Mouse (Mus musculus): ENCODE measurements around the gene Myo1e. TPM values are rescaled to one million over a fixed set of nuclear protein-coding genes. Genes with fewer than 3 reads are reported as not detected.

The Myo1e gene
- total and polyA plus RNA-seq, 3 experiments, result 82.3 to 186 (median 98.7) TPM

DNA sequence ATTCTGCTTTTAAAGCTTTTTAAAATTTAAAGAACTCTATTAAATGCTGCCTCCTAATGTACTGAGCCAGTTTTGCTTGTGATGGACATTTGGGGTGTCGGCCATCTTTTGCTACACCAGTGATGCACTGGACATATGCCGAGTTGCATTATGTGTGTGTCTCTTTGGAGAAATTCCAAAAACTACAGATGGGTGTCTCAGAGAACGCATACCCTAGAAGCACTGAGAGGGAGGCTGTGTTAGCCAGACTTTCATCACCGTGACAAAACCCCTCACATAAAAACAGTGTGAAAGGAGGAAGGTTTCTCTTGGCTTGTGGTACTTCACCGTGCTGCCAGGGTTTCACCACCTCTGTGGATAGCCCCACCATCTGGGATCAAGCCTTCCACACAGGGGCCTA is 14.8 kb upstream of the Myo1e start:
- no peaks in the 10 kb centered on the region for H3K79me2 ChIP-seq (replicated peaks; ENCODE audit: control insufficient read depth, extremely low read depth, insufficient read depth, poor library complexity, severe bottlenecking)
- H3K4me2 ChIP-seq (ENCODE audit: insufficient read depth, low read depth, poor library complexity, severe bottlenecking), result no peak overlapping the region
- no peak for DNase-seq (ENCODE audit: extremely low read depth)
- in situ Hi-C loops (cut with MboI; ENCODE audit: low pct_ligation_motif_present, low pct_unique_long_range_greater_than_20kb, low sequenced_read_pairs), result loop anchor here (25.0 kb wide), 1 partner anchor 320 kb away; the partner anchor contains the start of gene Rnf111
- no peaks in the 10 kb centered on the region for H3K9me3 ChIP-seq (replicated peaks; ENCODE audit: low read length)
- peaks cover 0 to 28% of the 10 kb centered on the region in 2 experiments for H3K36me3 ChIP-seq (replicated peaks in 1 of 2; ENCODE audit: control insufficient read depth in 1 of 2, insufficient read depth in 1 of 2, low read length in 1 of 2)
- dilution Hi-C loops (cut with MboI; ENCODE audit: extremely low pct_ligation_motif_present, extremely low pct_unique_long_range_greater_than_20kb, low sequenced_read_pairs), result no loop called here
- no peak overlapping the region for H3K4me3 ChIP-seq (replicated peaks in 1 of 3; ENCODE audit: low read depth in 2 of 3, low read length in 2 of 3, poor library complexity in 1 of 3)
- H3K4me1 ChIP-seq (ENCODE audit: control insufficient read depth in 1 of 2, insufficient read depth in 2 of 2), result peaks cover 3 to 15% of the 10 kb centered on the region in 2 experiments; a peak in 3 of 4 replicates
- H3K9ac ChIP-seq (ENCODE audit: insufficient read depth, low read depth), result no peak overlapping the region
- H3K27ac ChIP-seq (ENCODE audit: insufficient read depth, low read depth), result no peak overlapping the region
- no peaks in the 10 kb centered on the region for H3K27me3 ChIP-seq (replicated peaks)
- TF ChIP-seq RAD21 (IDR thresholded peaks at IDR 0.05; ENCODE audit: low read depth, low read length), result no peak
- no peak for TF ChIP-seq MYC (IDR thresholded peaks at IDR 0.05; ENCODE audit: low read depth, low read length)
- no peak for TF ChIP-seq JUND (conservative IDR thresholded peaks at IDR 0.05; ENCODE audit: low read depth, low read length)
- no peak for TF ChIP-seq KAT2A (IDR thresholded peaks at IDR 0.05; ENCODE audit: insufficient replicate concordance, low read length)
- TF ChIP-seq GABPA (IDR thresholded peaks at IDR 0.05; ENCODE audit: insufficient replicate concordance, low read depth, low read length), result no peak
- TF ChIP-seq TCF12 (IDR thresholded peaks at IDR 0.05; ENCODE audit: low read depth, low read length), result no peak
- TF ChIP-seq CTCF (conservative IDR thresholded peaks at IDR 0.05 in 1 of 2, IDR thresholded peaks at IDR 0.05 in 1 of 2; ENCODE audit: low read depth in 2 of 2, low read length in 2 of 2), result no peak
- TF ChIP-seq NELFE (IDR thresholded peaks at IDR 0.05; ENCODE audit: low read depth, low read length), result no peak
- TF ChIP-seq JUN (IDR thresholded peaks at IDR 0.05; ENCODE audit: insufficient read depth, low read depth, low read length), result no peak
- no peak for TF ChIP-seq HCFC1 (IDR thresholded peaks at IDR 0.05; ENCODE audit: low read depth, low read length)
- no peak for TF ChIP-seq ELF1 (IDR thresholded peaks at IDR 0.05; ENCODE audit: low read depth, low read length)
- TF ChIP-seq SIN3A (IDR thresholded peaks at IDR 0.05; ENCODE audit: low read length), result no peak
- no peak for TF ChIP-seq POLR2AphosphoS2 (IDR thresholded peaks at IDR 0.05; ENCODE audit: low read depth, low read length)

DNA sequence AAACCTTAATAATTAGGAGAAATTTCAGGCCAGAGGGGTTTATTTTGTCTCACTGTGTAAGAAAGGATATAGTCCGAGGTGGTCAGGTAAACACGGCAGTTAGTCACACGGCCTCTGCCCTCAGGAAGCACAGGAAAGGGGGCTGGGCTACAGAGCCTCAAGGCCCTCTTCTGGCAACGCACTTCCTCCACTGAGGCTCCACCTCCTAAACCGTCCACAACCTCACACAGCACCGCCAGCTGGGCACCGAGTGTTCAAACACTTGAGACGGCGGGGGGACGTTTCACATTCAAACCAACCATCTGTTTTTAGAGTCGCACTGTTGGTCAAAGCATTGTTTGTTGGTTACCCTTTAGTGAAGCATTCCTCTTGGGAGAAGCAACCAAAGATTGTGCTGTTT is 12.5 kb upstream of the Myo1e start:
- H3K27me3 ChIP-seq (replicated peaks), result no peaks in the 10 kb centered on the region
- DNase-seq (ENCODE audit: extremely low read depth), result no peak
- no peaks in the 10 kb centered on the region for H3K79me2 ChIP-seq (replicated peaks; ENCODE audit: control insufficient read depth, extremely low read depth, insufficient read depth, poor library complexity, severe bottlenecking)
- in situ Hi-C loops (cut with MboI; ENCODE audit: low pct_ligation_motif_present, low pct_unique_long_range_greater_than_20kb, low sequenced_read_pairs) (loop anchor here (25.0 kb wide), 1 partner anchor 318 kb away; the partner anchor contains the start of gene Rnf111), dilution Hi-C loops (cut with MboI; ENCODE audit: extremely low pct_ligation_motif_present, extremely low pct_unique_long_range_greater_than_20kb, low sequenced_read_pairs) (no loop called here)
- H3K9ac ChIP-seq (ENCODE audit: insufficient read depth, low read depth), result no peak overlapping the region
- H3K4me2 ChIP-seq (ENCODE audit: insufficient read depth, low read depth, poor library complexity, severe bottlenecking), result no peak overlapping the region
- TF ChIP-seq ELF1 (IDR thresholded peaks at IDR 0.05; ENCODE audit: low read depth, low read length) (peak; percentile 47; the same call in 1 of the 2 replicates), MXI1 (IDR thresholded peaks at IDR 0.05; ENCODE audit: low read depth, low read length) (no peak), SIN3A (IDR thresholded peaks at IDR 0.05; ENCODE audit: low read length) (no peak), ETS1 (conservative IDR thresholded peaks at IDR 0.05; ENCODE audit: low read depth, low read length) (no peak), MEF2A (IDR thresholded peaks at IDR 0.05; ENCODE audit: borderline replicate concordance, low read depth, low read length) (no peak), BHLHE40 (IDR thresholded peaks at IDR 0.05; ENCODE audit: low read depth, low read length) (no peak), E2F4 (IDR thresholded peaks at IDR 0.05; ENCODE audit: insufficient replicate concordance, low read depth, low read length) (no peak), POLR2A (IDR thresholded peaks at IDR 0.05; ENCODE audit: low read depth, low read length) (peak; percentile 51), ZNF384 (IDR thresholded peaks at IDR 0.05; ENCODE audit: low read depth, low read length) (no peak), USF1 (IDR thresholded peaks at IDR 0.05; ENCODE audit: low read depth, low read length) (no peak), ZC3H11A (IDR thresholded peaks at IDR 0.05; ENCODE audit: low read depth, low read length) (no peak), ZKSCAN1 (IDR thresholded peaks at IDR 0.05; ENCODE audit: borderline replicate concordance, low read depth, low read length) (no peak), MAFK (IDR thresholded peaks at IDR 0.05; ENCODE audit: insufficient replicate concordance, low read length) (no peak), NRF1 (IDR thresholded peaks at IDR 0.05; ENCODE audit: low read depth, low read length) (no peak), USF2 (conservative IDR thresholded peaks at IDR 0.05; ENCODE audit: low read depth, low read length) (no peak), NELFE (IDR thresholded peaks at IDR 0.05; ENCODE audit: low read depth, low read length) (no peak), UBTF (IDR thresholded peaks at IDR 0.05; ENCODE audit: low read depth, low read length) (no peak), RCOR1 (conservative IDR thresholded peaks at IDR 0.05; ENCODE audit: low read depth, low read length) (no peak), JUN (IDR thresholded peaks at IDR 0.05; ENCODE audit: insufficient read depth, low read depth, low read length) (no peak), MAX (IDR thresholded peaks at IDR 0.05; ENCODE audit: low read length) (no peak), HCFC1 (IDR thresholded peaks at IDR 0.05; ENCODE audit: low read depth, low read length) (peak; percentile 62), SMC3 (IDR thresholded peaks at IDR 0.05; ENCODE audit: low read depth, low read length) (peak; percentile 32), CHD1 (IDR thresholded peaks at IDR 0.05; ENCODE audit: low read depth, low read length) (no peak), CTCF (conservative IDR thresholded peaks at IDR 0.05 in 1 of 2, IDR thresholded peaks at IDR 0.05 in 1 of 2; ENCODE audit: low read depth in 2 of 2, low read length in 2 of 2) (peak in 1 of 2 experiments; percentile 44; a peak in 2 of 4 replicates), RAD21 (IDR thresholded peaks at IDR 0.05; ENCODE audit: low read depth, low read length) (no peak; the same call in 1 of the 2 replicates), IRF4 (IDR thresholded peaks at IDR 0.05; ENCODE audit: low read depth, low read length) (no peak)
- no peak overlapping the region for H3K27ac ChIP-seq (ENCODE audit: insufficient read depth, low read depth)
- no peaks in the 10 kb centered on the region for H3K9me3 ChIP-seq (replicated peaks; ENCODE audit: low read length)
- peak overlapping the region in 1 of 3 experiments; percentile 41 for H3K4me3 ChIP-seq (replicated peaks in 1 of 3; ENCODE audit: low read depth in 2 of 3, low read length in 2 of 3, poor library complexity in 1 of 3)
- peaks cover 6 to 18% of the 10 kb centered on the region in 2 experiments for H3K4me1 ChIP-seq (ENCODE audit: control insufficient read depth in 1 of 2, insufficient read depth in 2 of 2)
- H3K36me3 ChIP-seq (replicated peaks in 1 of 2; ENCODE audit: control insufficient read depth in 1 of 2, insufficient read depth in 1 of 2, low read length in 1 of 2), result peaks cover 0 to 15% of the 10 kb centered on the region in 2 experiments
